Mouse (Mus musculus) stomach, embryonic 14.5 days (tissue): ENCODE measurements around the gene Kcnj14. TPM values are rescaled to one million over a fixed set of nuclear protein-coding genes. Genes with fewer than 3 reads are reported as not detected.

Source experiments
- ATAC-seq: fragments of 200-750 bp; cut with Nextera tagmentation; 2 replicates; pipeline ENCODE4 v1.8.0; 2017; ENCODE audit warnings: low read depth, moderate TSS enrichment; ENCODE audit not compliant: insufficient number of reproducible peaks, insufficient read depth, low FRiP score
- H3K27ac ChIP-seq: fragments of 300-500 bp; sonication (generic); 2 replicates; pipeline ENCODE4 v1.5.1; 2014; ENCODE audit warnings: mild to moderate bottlenecking, low read length, moderate library complexity, mixed read lengths
- H3K27me3 ChIP-seq: fragments of 300-500 bp; sonication (generic); 2 replicates; pipeline ENCODE4 v1.6.1; 2014; ENCODE audit warnings: low read length, control low read depth, mixed read lengths; ENCODE audit not compliant: control insufficient read depth, insufficient read depth
- H3K36me3 ChIP-seq: fragments of 300-500 bp; sonication (generic); 2 replicates; pipeline ENCODE4 v1.6.1; 2014; ENCODE audit warnings: mild to moderate bottlenecking, control low read depth, low read length, moderate library complexity, mixed read lengths; ENCODE audit not compliant: control insufficient read depth, insufficient read depth
- H3K4me1 ChIP-seq: fragments of 300-500 bp; sonication (generic); 2 replicates; pipeline ENCODE4 v1.6.1; 2014; ENCODE audit warnings: low read length, control low read depth, mixed read lengths; ENCODE audit not compliant: control insufficient read depth, insufficient read depth
- H3K4me2 ChIP-seq: fragments of 300-500 bp; sonication (generic); replicated peaks from 2 replicates; pipeline ENCODE4 v1.6.1; 2014; ENCODE audit warnings: low read depth, low read length, control low read depth
- H3K4me3 ChIP-seq: fragments of 300-500 bp; sonication (generic); 2 replicates; pipeline ENCODE4 v1.5.1; 2014; ENCODE audit warnings: low read depth, low read length, control low read depth
- H3K9ac ChIP-seq: fragments of 300-500 bp; sonication (generic); replicated peaks from 2 replicates; pipeline ENCODE4 v1.6.1; 2014; ENCODE audit warnings: low read depth, mild to moderate bottlenecking, control low read depth, low read length, moderate library complexity, mixed read lengths
- H3K9me3 ChIP-seq: fragments of 300-500 bp; sonication (generic); 2 replicates; pipeline ENCODE4 v1.6.1; 2016; ENCODE audit warnings: low read depth, low read length, control low read depth; ENCODE audit not compliant: control insufficient read depth
- WGBS: fragments of 180-500 bp; shearing (Covaris S2); extraction: QIAGEN DNeasy Blood & Tissue Kit; methylation state at CpG from one replicate; pipeline ENCODE4 v1.1.7; 2014; 5-methylcytosine and 5-hydroxymethylcytosine counted together
- polyA plus RNA-seq: library from polyadenylated mRNA; unstranded; fragments of >200 nt; fragmentation: Nextera tagmentation; extraction: Ambion mirVana; gene quantifications from 2 replicates; pipeline ENCODE4 v1.2.1, GENCODE M21; 2014

Kcnj14 gene
- polyA plus RNA-seq, 1 experiment from 2014 or later, result 1.3 TPM

GRCm38 (mm10) chr7:45797661-45798510, 26.7 kb downstream of the Kcnj14 start:
- peaks cover 16% of the 10 kb centered on the region; the same call in 1 of the 2 replicates for H3K4me1 ChIP-seq
- H3K27ac ChIP-seq, result no peak overlapping the region
- H3K36me3 ChIP-seq, result no peaks in the 10 kb centered on the region; the same call in 1 of the 2 replicates
- 2% methylated on average over 59 of the region's 60 CpGs for WGBS
- H3K9me3 ChIP-seq, result no peaks in the 10 kb centered on the region
- peak overlapping the region; percentile 73 for H3K4me2 ChIP-seq
- ATAC-seq, result no peak
- H3K4me3 ChIP-seq, result peak overlapping the region; percentile 40
- H3K9ac ChIP-seq, result peak overlapping the region; percentile 28; the same call in 1 of the 2 replicates
- peaks cover 8% of the 10 kb centered on the region; the same call in 1 of the 2 replicates for H3K27me3 ChIP-seq

- peaks cover 8% of the 10 kb centered on the region; the same call in 1 of the 2 replicates for H3K27me3 ChIP-seq
- H3K4me1 ChIP-seq, result peaks cover 16% of the 10 kb centered on the region; the same call in 1 of the 2 replicates
- 48% methylated on average over 6 of the region's 6 CpGs for WGBS
- ATAC-seq, result no peak
- H3K27ac ChIP-seq, result no peak overlapping the region
- H3K9me3 ChIP-seq, result no peaks in the 10 kb centered on the region
- no peak overlapping the region for H3K4me3 ChIP-seq
- no peak overlapping the region for H3K9ac ChIP-seq
- no peaks in the 10 kb centered on the region; the same call in 1 of the 2 replicates for H3K36me3 ChIP-seq
- 0 out of 2 replicates have a peak overlapping the region, but pooled peaks have one; percentile 73 for H3K4me2 ChIP-seq
These were observed 27.6 kb downstream of the Kcnj14 start for GRCm38 (mm10) chr7:45796950-45797349.

GRCm38 (mm10) chr7:45794971-45795370, 29.6 kb downstream of the Kcnj14 start:
- Histone ChIP-seq H3K4me3 (no peak overlapping the region), H3K9ac (no peak overlapping the region), H3K36me3 (peaks cover under 1% of the 10 kb centered on the region; the same call in 1 of the 2 replicates), H3K27ac (no peak overlapping the region), H3K4me2 (no peak overlapping the region), H3K9me3 (no peaks in the 10 kb centered on the region), H3K27me3 (peaks cover 8% of the 10 kb centered on the region; the same call in 1 of the 2 replicates), H3K4me1 (peaks cover 9% of the 10 kb centered on the region; the same call in 1 of the 2 replicates)
- 96% methylated on average over 26 of the region's 29 CpGs for WGBS
- ATAC-seq, result no peak

DNA sequence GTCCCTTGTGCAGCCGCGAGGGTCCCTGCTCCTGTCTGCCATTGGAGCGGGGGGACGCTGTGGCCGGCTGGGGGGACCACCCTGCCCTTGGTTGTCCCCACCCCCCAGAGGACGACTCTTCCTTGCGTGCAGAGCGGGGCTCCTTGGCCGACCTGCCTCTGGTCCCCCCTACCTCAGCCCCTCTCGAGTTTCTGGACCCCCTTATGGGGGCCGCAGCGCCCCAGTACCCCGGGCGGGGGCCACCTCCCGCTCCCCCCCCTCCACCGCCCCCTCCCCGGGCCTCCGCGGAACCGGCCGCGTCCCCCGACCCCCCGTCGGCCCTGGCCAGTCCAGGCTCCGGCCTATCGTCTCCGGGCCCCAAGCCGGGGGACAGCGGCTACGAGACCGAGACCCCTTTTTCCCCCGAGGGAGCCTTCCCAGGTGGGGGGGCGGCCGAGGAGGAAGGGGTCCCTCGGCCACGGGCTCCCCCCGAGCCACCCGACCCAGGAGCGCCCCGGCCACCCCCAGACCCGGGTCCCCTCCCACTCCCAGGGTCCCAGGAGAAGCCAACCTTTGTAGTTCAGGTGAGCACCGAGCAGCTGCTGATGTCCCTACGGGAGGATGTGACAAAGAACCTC, 30.5 kb downstream of the Kcnj14 start:
- Histone ChIP-seq H3K4me3 (no peak overlapping the region), H3K9me3 (no peaks in the 10 kb centered on the region), H3K4me1 (peaks cover 8% of the 10 kb centered on the region; the same call in 1 of the 2 replicates), H3K9ac (no peak overlapping the region), H3K36me3 (peaks cover 9% of the 10 kb centered on the region), H3K27me3 (peaks cover 8% of the 10 kb centered on the region; the same call in 1 of the 2 replicates), H3K27ac (no peak overlapping the region), H3K4me2 (no peak overlapping the region)
- 87% methylated on average over 40 of the region's 44 CpGs for WGBS
- ATAC-seq, result no peak

DNA sequence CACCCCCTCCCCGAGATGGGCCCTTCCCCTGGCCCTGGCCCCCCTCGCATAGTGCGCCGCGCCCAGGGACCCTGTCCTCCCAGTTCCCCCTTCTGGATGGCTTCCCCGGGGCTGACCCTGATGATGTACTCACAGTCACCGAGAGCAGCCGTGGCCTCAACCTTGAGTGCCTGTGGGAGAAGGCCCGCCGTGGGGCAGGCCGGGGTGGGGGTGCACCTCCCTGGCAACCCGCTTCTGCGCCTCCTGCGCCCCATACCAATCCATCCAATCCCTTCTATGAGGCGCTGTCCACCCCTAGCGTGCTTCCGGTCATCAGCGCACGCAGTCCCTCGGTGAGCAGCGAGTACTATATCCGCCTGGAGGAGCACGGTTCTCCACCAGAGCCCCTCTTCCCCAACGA, 31.3 kb downstream of the Kcnj14 start:
- Histone ChIP-seq H3K4me3 (no peak overlapping the region), H3K4me2 (no peak overlapping the region), H3K27ac (no peak overlapping the region), H3K9me3 (no peaks in the 10 kb centered on the region), H3K27me3 (peaks cover 8% of the 10 kb centered on the region; the same call in 1 of the 2 replicates), H3K4me1 (peaks cover 8% of the 10 kb centered on the region; the same call in 1 of the 2 replicates), H3K9ac (no peak overlapping the region), H3K36me3 (peaks cover 12% of the 10 kb centered on the region)
- no peak for ATAC-seq
- 90% methylated on average over 24 of the region's 24 CpGs for WGBS

DNA sequence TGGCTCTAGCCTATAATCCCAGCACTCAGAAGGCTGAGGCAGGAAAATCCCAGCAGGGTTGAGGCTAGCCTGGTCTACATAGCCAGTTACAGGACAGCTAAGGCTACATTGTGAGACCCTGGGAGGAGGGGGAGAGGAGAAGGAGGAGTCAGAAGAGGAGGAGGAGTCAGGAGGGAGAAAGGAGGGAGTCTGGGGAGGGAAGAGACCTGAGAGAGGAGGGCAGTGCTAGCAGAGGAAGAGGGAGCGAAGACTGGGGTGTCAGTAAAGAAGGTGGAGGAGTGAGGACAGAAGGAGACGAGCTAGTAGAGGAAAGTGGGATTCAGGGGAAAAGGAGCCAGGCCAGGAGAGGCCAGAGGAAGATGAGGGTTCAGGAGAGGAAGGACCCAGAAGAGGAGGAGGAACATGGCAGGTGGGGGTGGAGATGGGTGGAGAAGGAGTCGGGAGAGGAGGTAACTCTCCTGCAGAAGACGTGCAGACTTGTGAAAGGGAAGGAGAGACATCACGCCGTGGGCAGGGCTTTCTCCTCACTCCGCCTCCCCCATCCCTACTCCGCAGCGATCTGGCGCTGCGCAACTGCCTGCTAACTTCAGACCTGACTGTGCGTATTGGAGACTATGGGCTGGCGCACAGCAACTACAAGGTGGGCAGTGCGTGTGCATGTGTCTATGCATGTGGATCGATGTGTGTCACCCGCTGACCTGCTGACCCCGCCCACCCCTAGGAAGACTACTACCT, 32.7 kb downstream of the Kcnj14 start:
- Histone ChIP-seq H3K4me2 (no peak overlapping the region), H3K4me3 (no peak overlapping the region), H3K27ac (no peak overlapping the region), H3K4me1 (no peaks in the 10 kb centered on the region), H3K9me3 (no peaks in the 10 kb centered on the region), H3K36me3 (peaks cover 12% of the 10 kb centered on the region), H3K9ac (no peak overlapping the region), H3K27me3 (no peaks in the 10 kb centered on the region; the same call in 1 of the 2 replicates)
- ATAC-seq, result no peak
- 73% methylated on average over 17 of the region's 17 CpGs for WGBS

DNA sequence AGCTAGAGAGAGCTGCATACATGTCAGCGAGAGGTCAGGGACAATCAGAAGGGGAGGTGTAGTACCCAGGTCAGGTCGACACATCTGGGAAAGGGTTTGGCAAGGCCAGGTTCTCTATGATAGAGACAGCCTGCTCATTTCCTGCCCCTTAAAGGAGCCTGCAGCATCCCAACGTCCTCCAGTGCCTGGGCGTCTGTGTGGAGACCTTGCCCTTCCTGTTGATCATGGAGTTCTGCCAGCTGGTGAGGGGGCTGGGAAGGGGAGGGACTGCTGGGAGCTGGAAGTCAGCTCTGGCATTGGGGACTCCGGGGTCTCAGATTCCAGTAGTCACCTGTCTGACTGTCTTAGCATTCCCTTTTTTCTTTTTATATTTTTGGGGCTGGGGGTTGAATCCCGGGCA, 33.9 kb downstream of the Kcnj14 start:
- H3K27me3 ChIP-seq, result no peaks in the 10 kb centered on the region
- H3K4me3 ChIP-seq, result no peak overlapping the region
- no peak for ATAC-seq
- H3K4me2 ChIP-seq, result no peak overlapping the region
- WGBS, result 68% methylated on average over 6 of the region's 6 CpGs
- H3K36me3 ChIP-seq, result peaks cover 12% of the 10 kb centered on the region
- peaks cover 12% of the 10 kb centered on the region; the same call in 1 of the 2 replicates for H3K4me1 ChIP-seq
- no peaks in the 10 kb centered on the region for H3K9me3 ChIP-seq
- no peak overlapping the region for H3K9ac ChIP-seq
- H3K27ac ChIP-seq, result no peak overlapping the region

DNA sequence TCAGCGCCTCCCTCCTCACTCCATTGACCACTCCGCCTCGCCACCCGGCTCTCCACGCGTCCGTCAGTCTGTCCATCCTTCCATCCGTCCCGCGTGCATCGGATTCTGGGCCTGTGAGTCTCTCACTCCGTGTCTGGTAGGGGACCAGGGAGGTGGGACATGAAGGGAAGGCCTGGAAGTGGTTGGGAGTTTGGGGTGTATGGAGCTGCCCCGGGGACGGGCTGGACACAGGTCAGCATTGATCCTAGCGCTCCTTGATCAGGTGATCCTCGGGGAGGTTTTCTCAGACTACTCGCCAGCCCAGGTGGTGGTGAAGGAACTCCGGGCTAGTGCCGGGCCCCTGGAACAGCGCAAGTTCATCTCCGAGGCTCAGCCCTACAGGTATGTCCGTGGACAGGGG, 36.9 kb downstream of the Kcnj14 start:
- H3K36me3 ChIP-seq, result peaks cover 12% of the 10 kb centered on the region
- H3K27me3 ChIP-seq, result no peaks in the 10 kb centered on the region
- no peak overlapping the region for H3K27ac ChIP-seq
- no peaks in the 10 kb centered on the region for H3K9me3 ChIP-seq
- H3K4me3 ChIP-seq, result no peak overlapping the region
- WGBS, result 79% methylated on average over 22 of the region's 22 CpGs
- peaks cover 24% of the 10 kb centered on the region for H3K4me1 ChIP-seq
- H3K9ac ChIP-seq, result no peak overlapping the region
- ATAC-seq, result no peak
- H3K4me2 ChIP-seq, result no peak overlapping the region
